Mouse (Mus musculus) testis, adult 2 months (tissue): ENCODE measurements around the gene Trim7. TPM values are rescaled to one million over a fixed set of nuclear protein-coding genes. Genes with fewer than 3 reads are reported as not detected.
"Not testable (repeated sequence)": the region's sequence is repeated elsewhere in the genome, so short reads cannot be mapped to it uniquely, and the experiment has no call there.

Experiments
- H3K27ac ChIP-seq: fragments of 200-500 bp; 2 replicates; pipeline ENCODE4 v1.5.1; 2012; ENCODE audit warnings: low read depth, low read length; ENCODE audit not compliant: control insufficient read depth, insufficient read depth
- H3K27me3 ChIP-seq: fragments of 200-500 bp; 2 replicates; pipeline ENCODE4 v1.6.1; 2012; ENCODE audit warnings: mild to moderate bottlenecking, low read length, moderate library complexity; ENCODE audit not compliant: control insufficient read depth, insufficient read depth
- H3K36me3 ChIP-seq: fragments of 200-500 bp; 2 replicates; pipeline ENCODE4 v1.6.1; 2012; ENCODE audit warnings: mild to moderate bottlenecking, low read length; ENCODE audit not compliant: control insufficient read depth, insufficient read depth
- H3K4me1 ChIP-seq: fragments of 200-500 bp; 2 replicates; pipeline ENCODE4 v1.6.1; 2012; ENCODE audit warnings: low read length; ENCODE audit not compliant: control insufficient read depth, insufficient read depth
- H3K4me3 ChIP-seq: fragments of 200-500 bp; 2 replicates; pipeline ENCODE4 v1.5.1; 2012; ENCODE audit warnings: low read depth, mild to moderate bottlenecking, low read length, moderate library complexity, mixed read lengths; ENCODE audit not compliant: control insufficient read depth
- CTCF ChIP-seq: fragments of 200-500 bp; IDR thresholded peaks from 2 replicates; pipeline ENCODE4 v1.5.1; 2012; ENCODE audit warnings: low read depth, mild to moderate bottlenecking, inconsistent platforms, low read length, moderate library complexity; ENCODE audit not compliant: control insufficient read depth, insufficient read depth, insufficient replicate concordance
- POLR2A ChIP-seq: fragments of 200-500 bp; IDR thresholded peaks from 2 replicates; pipeline ENCODE4 v1.6.1; 2012; ENCODE audit warnings: low read depth, mild to moderate bottlenecking, inconsistent platforms, low read length, moderate library complexity; ENCODE audit not compliant: control insufficient read depth
- polyA plus RNA-seq: library from polyadenylated mRNA; depleted of rRNA; stranded (reverse); fragments of >200 nt; gene quantifications from 2 replicates; pipeline ENCODE4 v1.2.3, GENCODE M21; 2012; rRNA removed

The Trim7 gene
- 16.3 and 18.3 TPM in 2 replicates for polyA plus RNA-seq

DNA sequence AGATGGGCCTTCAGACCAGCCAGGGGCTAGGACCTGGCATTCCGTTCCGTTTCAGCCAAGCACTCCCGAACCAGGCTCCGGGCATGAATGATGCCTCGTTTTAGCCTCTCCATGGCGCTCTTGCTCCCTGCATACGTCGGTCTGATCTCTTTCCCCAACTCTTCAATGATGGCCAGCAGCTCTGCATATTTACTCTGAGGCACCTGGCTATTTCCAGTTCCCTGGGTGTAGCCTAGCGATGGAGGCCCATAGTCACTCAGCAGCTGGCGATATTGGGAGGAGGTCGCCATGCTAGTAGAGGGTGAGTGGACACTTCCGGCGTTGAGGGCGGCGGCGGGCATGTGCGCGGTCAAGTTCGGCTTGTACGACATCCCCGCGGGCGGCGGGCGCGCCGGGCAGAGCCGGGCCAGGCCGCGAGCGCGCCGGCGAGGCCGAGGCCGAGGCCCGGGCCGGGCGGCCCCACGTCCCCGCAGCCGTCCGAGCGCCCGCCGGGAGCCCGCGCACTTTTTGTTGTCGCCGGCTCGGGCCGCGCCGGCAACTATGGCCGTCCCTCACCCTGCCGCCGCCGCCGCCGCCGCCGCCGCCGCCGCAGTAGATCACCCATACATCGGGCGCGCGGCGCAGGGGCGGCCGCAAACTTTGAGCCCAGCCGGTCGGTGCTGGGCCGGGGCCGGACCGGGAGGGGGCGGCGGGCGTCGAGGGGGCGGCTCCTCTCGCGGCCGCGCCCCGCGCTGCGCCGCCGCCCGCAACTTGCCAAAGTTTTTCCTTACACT is at the start of gene Trim7, which contains the start of gene Gm12184:
TSS of gene Trim7 (plus strand) at position 162 of the 773 bp plus-strand sequence.
TSS of gene Gm12184 (minus strand) at position 677 of the 773 bp plus-strand sequence.
- not testable (repeated sequence) for H3K36me3 ChIP-seq
- H3K27ac ChIP-seq = peak within 1 kb of the TSS; percentile 55; the same call in 1 of the 2 replicates
- peak within 1 kb of the TSS; percentile 56 for H3K4me3 ChIP-seq

GRCm38 (mm10) chr11:48776664-48777063 is 49.3 kb upstream of the Trim7 start:
- H3K27me3 ChIP-seq = no peaks in the 10 kb centered on the region
- no peaks in the 10 kb centered on the region; the same call in 1 of the 2 replicates for H3K4me1 ChIP-seq
- no peaks in the 10 kb centered on the region for H3K36me3 ChIP-seq
- H3K4me3 ChIP-seq = no peak overlapping the region
- no peak overlapping the region for H3K27ac ChIP-seq
- TF ChIP-seq CTCF (peak; percentile 85; the same call in 1 of the 2 replicates), POLR2A (no peak)

More for the DNA sequence above, at the start of gene Trim7, which contains the start of gene Gm12184:
- H3K4me1 ChIP-seq, H3K27me3 ChIP-seq: not testable (repeated sequence)

DNA sequence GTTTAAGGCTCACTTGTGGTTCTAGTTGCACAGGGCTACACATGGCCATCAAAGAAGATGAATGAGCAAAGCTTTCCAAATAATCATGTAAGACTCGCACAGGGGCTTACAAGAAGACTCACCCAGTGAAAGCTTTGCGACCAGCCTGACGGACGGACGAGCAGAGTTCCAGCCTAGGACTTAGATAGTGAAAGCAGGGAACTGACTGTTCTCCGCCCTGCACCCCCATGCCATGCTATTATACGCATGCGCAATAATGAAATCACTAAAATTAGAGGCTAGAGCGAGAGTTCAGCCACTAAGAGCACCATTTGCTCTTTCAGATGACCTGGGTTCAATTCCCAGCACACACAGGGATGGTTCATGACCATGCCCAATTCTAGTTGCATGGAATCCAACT is 48.6 kb upstream of the Trim7 start:
- Histone ChIP-seq H3K4me1 (no peaks in the 10 kb centered on the region; the same call in 1 of the 2 replicates), H3K4me3 (no peak overlapping the region), H3K27me3 (no peaks in the 10 kb centered on the region), H3K27ac (no peak overlapping the region), H3K36me3 (no peaks in the 10 kb centered on the region)
- TF ChIP-seq CTCF (no peak), POLR2A (no peak)

DNA sequence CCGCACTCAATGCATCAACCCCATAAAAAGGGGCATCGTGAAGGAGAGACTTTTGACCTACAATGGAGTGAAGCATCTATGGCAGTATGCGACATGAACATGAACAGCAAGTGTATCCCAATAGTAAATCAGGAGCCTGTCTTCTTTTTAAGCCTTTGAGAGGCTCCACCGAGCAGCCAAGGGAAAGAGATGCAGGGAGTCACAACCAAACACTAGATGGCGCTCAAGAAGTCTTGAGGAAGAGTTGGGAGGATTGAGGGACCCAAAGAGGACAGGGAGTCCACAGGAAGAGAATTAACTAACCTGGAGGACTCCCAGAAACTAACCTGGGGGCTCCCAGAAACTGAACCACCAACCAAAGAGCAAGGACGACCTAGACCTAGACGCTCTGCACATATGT is 46.5 kb upstream of the Trim7 start:
- Histone ChIP-seq H3K27me3 (no peaks in the 10 kb centered on the region), H3K27ac (no peak overlapping the region), H3K4me3 (no peak overlapping the region), H3K36me3 (no peaks in the 10 kb centered on the region), H3K4me1 (no peaks in the 10 kb centered on the region; the same call in 1 of the 2 replicates)
- TF ChIP-seq CTCF = no peak
- no peak for TF ChIP-seq POLR2A

- Histone ChIP-seq H3K27ac (no peak overlapping the region), H3K4me1 (no peaks in the 10 kb centered on the region), H3K4me3 (no peak overlapping the region), H3K27me3 (no peaks in the 10 kb centered on the region), H3K36me3 (no peaks in the 10 kb centered on the region)
- TF ChIP-seq POLR2A = no peak
- no peak for TF ChIP-seq CTCF
These were observed 43.7 kb upstream of the Trim7 start for GRCm38 (mm10) chr11:48782243-48782642.

GRCm38 (mm10) chr11:48787455-48788211 is 38.3 kb upstream of the Trim7 start:
- H3K4me1 ChIP-seq = peaks cover 10% of the 10 kb centered on the region; the same call in 1 of the 2 replicates
- TF ChIP-seq CTCF (no peak), POLR2A (no peak)
- H3K27ac ChIP-seq = no peak overlapping the region
- no peaks in the 10 kb centered on the region for H3K36me3 ChIP-seq
- H3K27me3 ChIP-seq = no peaks in the 10 kb centered on the region
- H3K4me3 ChIP-seq = no peak overlapping the region

DNA sequence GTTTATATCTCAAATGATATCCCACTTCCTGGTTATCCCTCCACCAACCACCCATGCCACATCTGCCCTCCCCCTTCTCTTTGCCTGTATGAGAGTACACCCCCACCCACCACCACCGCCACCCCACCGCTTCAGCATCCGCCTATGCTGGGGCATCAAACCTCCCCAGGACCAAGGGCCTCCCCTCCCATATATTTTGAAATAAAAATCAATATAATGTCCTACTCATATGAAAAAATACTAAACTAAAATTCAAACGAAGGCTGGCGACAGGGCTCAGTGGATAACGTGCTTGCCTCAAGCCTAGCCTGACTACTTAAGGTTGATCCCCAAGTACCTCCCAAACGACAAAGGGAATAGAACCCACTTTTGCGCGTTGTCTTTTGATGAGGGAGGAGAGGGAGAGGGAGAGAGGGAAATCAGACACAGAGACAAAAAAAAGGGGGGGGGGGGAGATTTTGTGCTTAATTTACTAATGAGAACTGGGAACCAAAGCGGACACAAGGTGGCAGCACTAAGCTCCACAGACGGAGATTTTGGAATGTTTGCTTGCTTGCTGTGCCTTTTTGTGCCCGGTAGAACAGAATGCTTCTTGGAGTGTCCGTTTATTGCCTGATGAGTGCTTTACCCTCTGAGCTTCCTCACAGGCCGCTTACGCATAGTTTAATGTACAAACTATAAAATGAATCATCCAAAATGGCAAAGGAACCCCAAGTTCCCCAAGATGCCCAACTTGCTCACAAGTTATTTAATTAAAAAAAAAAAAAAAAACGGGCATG is 37.4 kb upstream of the Trim7 start:
- Histone ChIP-seq H3K27me3 (no peaks in the 10 kb centered on the region), H3K4me1 (peaks cover 10% of the 10 kb centered on the region; the same call in 1 of the 2 replicates), H3K27ac (no peak overlapping the region), H3K4me3 (no peak overlapping the region), H3K36me3 (no peaks in the 10 kb centered on the region)
- TF ChIP-seq CTCF (peak; percentile 33; the same call in 1 of the 2 replicates), POLR2A (no peak)
